Mouse (Mus musculus) MEL (cell line): ENCODE data around the gene Acd. TPM values are rescaled to one million over a fixed set of nuclear protein-coding genes. Genes with fewer than 3 reads are reported as not detected.

Experiments
- DNase-seq: peaks from one replicate; pipeline ENCODE4 v3.0.0; 2011; ENCODE audit warnings: low read depth, low spot score
- H3K27ac ChIP-seq: 2 replicates; pipeline ENCODE4 v1.5.1; 2012; ENCODE audit warnings: low read depth, mild to moderate bottlenecking, control low read depth, low read length, moderate library complexity; ENCODE audit not compliant: control insufficient read depth
- H3K27me3 ChIP-seq, 2 experiments: fragments of 150-350 bp in 1 of 2; sonication (generic) in 1 of 2; 2 replicates each; pipeline ENCODE4 v1.6.1; 2012; ENCODE audit warnings: low read length in 2 of 2, mild to moderate bottlenecking in 2 of 2, improper control_type of control experiment in 1 of 2, moderate library complexity in 1 of 2; ENCODE audit not compliant: insufficient read depth in 2 of 2, control insufficient read depth in 1 of 2
- H3K36me3 ChIP-seq, 2 experiments: 2 replicates each; pipeline ENCODE4 v1.6.1; 2012 to 2014; ENCODE audit warnings: low read length in 2 of 2, improper control_type of control experiment in 1 of 2, inconsistent platforms in 1 of 2, mild to moderate bottlenecking in 1 of 2; ENCODE audit not compliant: insufficient read depth in 2 of 2, control insufficient read depth in 1 of 2
- H3K4me1 ChIP-seq, 2 experiments: fragments of 150-350 bp in 1 of 2; sonication (generic) in 1 of 2; 2 replicates each; pipeline ENCODE4 v1.6.1; 2012; ENCODE audit warnings: low read length in 2 of 2, improper control_type of control experiment in 1 of 2, mild to moderate bottlenecking in 1 of 2; ENCODE audit not compliant: insufficient read depth in 2 of 2, control insufficient read depth in 1 of 2
- H3K4me3 ChIP-seq, 2 experiments: fragments of 150-350 bp in 1 of 2; sonication (generic) in 1 of 2; 2 replicates each; pipeline ENCODE4 v1.5.1; 2012; ENCODE audit warnings: low read depth in 2 of 2, low read length in 2 of 2, mild to moderate bottlenecking in 2 of 2, moderate library complexity in 2 of 2, control low read depth in 1 of 2, improper control_type of control experiment in 1 of 2; ENCODE audit not compliant: control insufficient read depth in 1 of 2, insufficient read depth in 1 of 2
- H3K79me2 ChIP-seq: 2 replicates; pipeline ENCODE4 v1.6.1; 2012; ENCODE audit warnings: mild to moderate bottlenecking, low read length, moderate library complexity; ENCODE audit not compliant: control insufficient read depth, poor library complexity, insufficient read depth
- H3K9ac ChIP-seq: 2 replicates; pipeline ENCODE4 v1.6.1; 2012; ENCODE audit warnings: low read depth, mild to moderate bottlenecking, control low read depth, low read length, moderate library complexity; ENCODE audit not compliant: control insufficient read depth, poor library complexity, severe bottlenecking
- H3K9me3 ChIP-seq: fragments of 150-350 bp; sonication (generic); replicated peaks from 2 replicates; pipeline ENCODE4 v1.6.1; 2012; ENCODE audit warnings: mild to moderate bottlenecking, low read length, improper control_type of control experiment, moderate library complexity; ENCODE audit not compliant: insufficient read depth
- CHD1 ChIP-seq: IDR thresholded peaks from 2 replicates; pipeline ENCODE4 v1.6.1; 2012; ENCODE audit warnings: low read depth, mild to moderate bottlenecking, inconsistent platforms, low read length, improper control_type of control experiment
- CHD2 ChIP-seq: IDR thresholded peaks from 2 replicates; pipeline ENCODE4 v1.6.1; 2011; ENCODE audit warnings: low read length, improper control_type of control experiment
- CTCF ChIP-seq, 3 experiments: IDR thresholded peaks in 2 of 3; conservative IDR thresholded peaks in 1 of 3; 2 replicates each; pipeline ENCODE4 v1.5.1; 2011 to 2012; ENCODE audit warnings: low read length in 3 of 3, low read depth in 2 of 3, mild to moderate bottlenecking in 2 of 3, improper control_type of control experiment in 1 of 3, inconsistent platforms in 1 of 3, mixed read lengths in 1 of 3, moderate library complexity in 1 of 3; ENCODE audit not compliant: control insufficient read depth in 1 of 3, insufficient read depth in 1 of 3, poor library complexity in 1 of 3, severe bottlenecking in 1 of 3
- ELF1 ChIP-seq: IDR thresholded peaks from 2 replicates; pipeline ENCODE4 v1.6.1; 2014; ENCODE audit warnings: low read depth, mild to moderate bottlenecking, inconsistent platforms, low read length, improper control_type of control experiment, moderate library complexity
- EP300 ChIP-seq, 2 experiments: IDR thresholded peaks; 2 replicates each; pipeline ENCODE4 v1.6.1; 2011; ENCODE audit warnings: improper control_type of control experiment in 2 of 2, low read length in 2 of 2, low read depth in 1 of 2, mild to moderate bottlenecking in 1 of 2
- MXI1 ChIP-seq: IDR thresholded peaks from 2 replicates; pipeline ENCODE4 v1.6.1; 2011; ENCODE audit warnings: mild to moderate bottlenecking, low read depth, low read length, improper control_type of control experiment
- NRF1 ChIP-seq: IDR thresholded peaks from 2 replicates; pipeline ENCODE4 v1.6.1; 2014; ENCODE audit warnings: low read depth, mild to moderate bottlenecking, inconsistent platforms, low read length, improper control_type of control experiment, moderate library complexity; ENCODE audit not compliant: poor library complexity, insufficient read depth, severe bottlenecking
- RCOR1 ChIP-seq: IDR thresholded peaks from 2 replicates; pipeline ENCODE4 v1.6.1; 2012; ENCODE audit warnings: low read depth, mild to moderate bottlenecking, inconsistent platforms, low read length, improper control_type of control experiment
- USF2 ChIP-seq, 2 experiments: IDR thresholded peaks; 2 replicates each; pipeline ENCODE4 v1.6.1; 2011 to 2012; ENCODE audit warnings: improper control_type of control experiment in 2 of 2, low read length in 2 of 2, borderline replicate concordance in 1 of 2, inconsistent platforms in 1 of 2, low read depth in 1 of 2, mild to moderate bottlenecking in 1 of 2; ENCODE audit not compliant: insufficient read depth in 1 of 2
- polyA plus RNA-seq, 2 experiments: library from polyadenylated mRNA; stranded (reverse) in 1 of 2; unstranded in 1 of 2; fragments of >175 nt in 1 of 2; fragments of >200 nt in 1 of 2; gene quantifications; 2 replicates each; pipeline versions ENCODE4 v1.2.1 to v1.2.4; 2012; ENCODE audit warnings: low replicate concordance in 2 of 2, low read depth in 1 of 2; ENCODE audit not compliant: insufficient read length in 2 of 2, insufficient read depth in 1 of 2, missing spikeins in 1 of 2
- total RNA-seq: library from RNA; depleted of rRNA; stranded (reverse); fragments of 300-350 nt; gene quantifications from 2 replicates; pipeline ENCODE4 v1.2.3, GENCODE M21; 2012

Gene Acd
- total and polyA plus RNA-seq, 3 experiments: 7.5 to 53.9 TPM; not detected in 1

DNA sequence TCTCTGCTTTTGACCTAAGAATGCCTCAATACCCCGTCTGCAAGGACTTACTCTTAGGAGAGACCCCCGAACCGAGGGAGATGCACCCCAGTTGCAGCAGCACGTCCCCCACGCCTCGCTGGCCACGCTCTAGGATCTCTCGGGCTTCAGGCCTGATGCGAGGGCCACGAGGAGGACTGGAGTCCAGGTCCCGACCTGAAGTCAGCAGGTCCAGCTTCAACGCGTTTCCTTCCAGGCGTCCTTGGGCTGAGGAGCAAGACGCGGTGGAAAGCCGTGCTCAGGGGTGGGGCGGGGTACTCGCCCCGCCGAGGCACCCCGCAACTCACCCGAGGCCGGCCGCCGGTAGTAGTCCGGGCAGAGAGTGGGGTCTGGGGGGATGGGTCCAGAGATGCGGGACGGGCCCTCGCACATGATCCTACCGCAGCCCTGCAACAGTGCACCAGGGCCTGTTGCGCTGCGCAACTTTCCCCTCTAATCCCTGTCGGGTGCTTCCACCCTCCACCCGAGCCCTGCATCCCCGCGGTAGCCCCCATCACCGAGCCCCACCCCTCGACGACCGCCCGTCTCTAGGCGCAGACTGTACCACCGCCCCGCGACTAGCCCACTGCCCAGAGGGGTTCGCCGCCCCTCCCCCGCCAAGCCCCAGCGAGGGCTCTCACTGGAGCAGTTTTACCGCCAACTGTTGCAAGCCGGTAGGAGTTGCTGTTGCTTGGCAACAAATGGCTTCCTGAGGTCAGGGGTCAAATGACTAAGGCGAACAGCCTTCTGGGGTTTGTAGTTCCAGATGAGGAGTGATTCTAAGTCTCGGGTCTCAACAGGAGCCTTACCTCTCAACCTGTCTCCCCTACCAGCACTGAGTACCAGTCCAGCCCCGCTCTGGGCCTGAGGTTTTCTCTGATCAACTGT lies 6.8 kb upstream of the Acd start, which contains the start of the genes 4933405L10Rik and Enkd1 (continued):
- no peak for TF ChIP-seq RCOR1
- no peak for TF ChIP-seq CTCF (IDR thresholded peaks at IDR 0.05 in 2 of 3, conservative IDR thresholded peaks at IDR 0.05 in 1 of 3; ENCODE audit: control insufficient read depth in 1 of 3, insufficient read depth in 1 of 3, low read depth in 2 of 3, low read length in 3 of 3, poor library complexity in 1 of 3, severe bottlenecking in 1 of 3)

DNA sequence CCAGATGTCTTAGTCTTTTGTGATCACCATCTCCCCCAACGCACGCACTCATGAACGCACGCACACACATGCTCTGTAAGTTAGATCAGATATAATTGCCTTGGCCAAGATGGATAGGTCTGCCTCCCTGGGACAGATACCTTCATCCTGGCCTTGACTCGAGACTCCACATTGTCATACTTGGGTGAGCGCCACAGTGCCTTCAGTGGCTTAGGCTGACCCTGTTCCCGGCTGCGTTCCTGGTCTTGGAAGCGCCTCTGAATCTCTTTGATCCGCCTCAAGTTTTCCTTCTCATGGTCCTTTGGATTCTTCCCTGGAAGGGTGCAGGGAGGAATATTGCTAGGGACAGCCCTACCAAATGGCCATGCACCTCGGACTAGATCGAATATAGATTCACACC lies 5.5 kb upstream of the Acd start:
- Histone ChIP-seq H3K27me3 (no peaks in the 10 kb centered on the region), H3K36me3 (peaks cover 0 to 11% of the 10 kb centered on the region in 2 experiments; a peak in 2 of 4 replicates), H3K27ac (no peak overlapping the region), H3K9ac (peak overlapping the region; percentile 90), H3K4me1 (peaks cover 5 to 13% of the 10 kb centered on the region in 2 experiments; a peak in 3 of 4 replicates), H3K79me2 (peaks cover 14% of the 10 kb centered on the region), H3K9me3 (no peaks in the 10 kb centered on the region), H3K4me3 (peak overlapping the region in 1 of 2 experiments; percentile 11; a peak in 2 of 4 replicates)
- DNase-seq: no peak
- TF ChIP-seq RCOR1: no peak
- 0 out of 2 replicates have a peak, but pooled peaks have one; percentile 7 for TF ChIP-seq MXI1

DNA sequence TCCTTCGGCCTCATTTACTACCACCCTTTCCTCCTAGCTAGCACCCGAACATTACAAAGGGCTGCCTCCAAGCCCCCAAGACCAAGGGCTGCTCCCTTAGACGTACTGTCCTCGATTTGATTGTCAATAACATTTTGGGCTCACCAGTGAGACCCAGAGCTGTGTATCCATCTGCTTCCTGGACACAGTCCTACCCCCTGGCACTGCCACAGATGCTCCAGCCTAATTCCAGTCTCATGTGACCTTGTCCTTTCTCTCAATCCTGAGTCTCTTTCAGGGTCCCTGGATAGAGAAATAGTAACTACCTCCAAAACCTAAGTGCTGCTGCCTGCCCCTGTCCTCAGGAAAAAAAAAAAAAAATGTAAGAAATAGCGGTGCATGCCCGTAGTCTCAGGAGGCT lies 4.1 kb upstream of the Acd start:
- no peak overlapping the region for H3K4me3 ChIP-seq
- no peak overlapping the region for H3K27ac ChIP-seq
- no peak overlapping the region for H3K9ac ChIP-seq
- H3K36me3 ChIP-seq: peaks cover 0 to 11% of the 10 kb centered on the region in 2 experiments; a peak in 2 of 4 replicates
- TF ChIP-seq CHD2: no peak
- no peak for TF ChIP-seq CTCF (IDR thresholded peaks at IDR 0.05 in 2 of 3, conservative IDR thresholded peaks at IDR 0.05 in 1 of 3; ENCODE audit: control insufficient read depth in 1 of 3, insufficient read depth in 1 of 3, low read depth in 2 of 3, low read length in 3 of 3, poor library complexity in 1 of 3, severe bottlenecking in 1 of 3)
- TF ChIP-seq USF2 (IDR thresholded peaks at IDR 0.05; ENCODE audit: borderline replicate concordance in 1 of 2, insufficient read depth in 1 of 2, low read depth in 1 of 2, low read length in 2 of 2): no peak
- no peak for TF ChIP-seq EP300 (IDR thresholded peaks at IDR 0.05; ENCODE audit: low read depth in 1 of 2, low read length in 2 of 2)
- TF ChIP-seq NRF1: no peak
- TF ChIP-seq ELF1: no peak
- no peak for TF ChIP-seq CHD1
- H3K4me1 ChIP-seq: peaks cover 5 to 18% of the 10 kb centered on the region in 2 experiments; a peak in 3 of 4 replicates
- peaks cover 18% of the 10 kb centered on the region for H3K79me2 ChIP-seq
- H3K9me3 ChIP-seq: no peaks in the 10 kb centered on the region
- no peaks in the 10 kb centered on the region for H3K27me3 ChIP-seq
- no peak for DNase-seq
